Mouse (Mus musculus) right cerebral cortex, adult 2 months (tissue): Measurements from ENCODE around the gene Snrpb2.

Experiments used
- DNase-seq, 2 experiments: peaks; one replicate each; pipeline ENCODE4 v3.0.0; 2021 to 2022; ENCODE audit warnings: low spot score in 2 of 2

The Snrpb2 gene

DNA sequence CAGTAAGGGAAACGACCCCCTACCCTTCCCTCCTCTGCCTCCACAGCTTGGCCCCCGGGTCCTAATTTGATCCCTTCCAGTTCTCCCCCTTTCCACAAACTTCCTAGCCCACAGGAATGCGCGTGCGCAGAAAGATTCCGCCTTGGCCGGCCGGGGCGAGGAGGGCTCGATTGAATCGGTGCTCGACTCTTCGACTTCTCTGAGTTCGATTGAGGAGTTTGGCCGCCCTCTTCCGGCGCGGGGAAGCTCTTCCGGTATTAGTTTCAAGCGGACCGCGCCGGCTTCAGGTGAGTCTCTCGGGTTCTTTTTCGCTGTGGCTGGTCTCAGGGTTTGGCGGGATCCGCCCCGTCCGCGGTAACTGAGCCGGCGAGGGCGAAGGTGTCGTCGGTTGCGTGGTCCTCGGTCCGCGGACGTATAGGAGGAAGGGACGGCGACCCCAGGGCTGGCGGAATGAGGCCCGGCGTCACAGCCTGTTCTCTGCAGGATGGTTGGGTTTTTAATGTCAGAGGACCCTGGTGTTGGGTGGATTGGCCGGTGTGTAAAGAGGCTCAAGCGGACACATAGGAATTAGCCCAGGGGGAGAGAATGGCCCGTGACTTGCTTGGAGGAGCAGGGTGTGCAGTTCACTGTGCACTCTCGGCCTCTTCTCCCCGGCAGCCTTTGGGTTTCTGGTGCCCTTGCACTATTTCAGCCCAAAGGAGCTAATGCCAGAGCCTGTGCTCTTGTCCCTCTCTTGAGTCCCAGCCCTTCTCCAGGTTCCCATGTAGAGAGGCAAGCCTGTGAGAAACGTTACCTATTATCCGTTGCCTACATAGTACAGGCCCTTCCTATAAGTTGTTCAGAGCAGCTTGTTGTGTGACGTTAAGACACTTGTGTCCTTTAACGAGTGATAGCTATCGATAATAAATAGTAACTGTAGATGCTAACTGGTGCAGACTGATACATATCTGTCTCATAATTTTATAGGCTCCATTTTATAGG, at the start of gene Snrpb2:
Snrpb2 (plus strand) TSS at position 228 of the 981 bp plus-strand sequence.
- peak; percentile 88 to 89 for DNase-seq

DNA sequence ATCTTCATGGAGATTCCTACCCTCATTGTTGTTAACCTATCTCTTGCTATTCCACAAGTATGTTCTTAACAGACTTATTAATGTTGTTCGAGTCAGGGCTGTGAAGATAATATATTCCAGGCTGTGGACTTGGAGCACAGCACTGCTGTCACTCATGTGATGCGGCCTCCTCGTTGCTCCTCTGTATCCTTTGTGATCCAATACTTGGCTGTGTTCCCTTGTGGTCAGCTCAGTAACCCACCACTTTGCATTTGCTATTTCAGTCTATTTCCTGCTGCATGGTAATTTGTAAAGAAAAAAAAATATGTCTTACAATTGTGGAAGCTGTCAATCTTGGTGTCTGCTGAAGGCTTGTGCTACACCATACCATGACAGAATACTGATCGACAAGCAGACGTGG, 49.8 kb upstream of the Snrpb2 start:
- DNase-seq = no peak

DNA sequence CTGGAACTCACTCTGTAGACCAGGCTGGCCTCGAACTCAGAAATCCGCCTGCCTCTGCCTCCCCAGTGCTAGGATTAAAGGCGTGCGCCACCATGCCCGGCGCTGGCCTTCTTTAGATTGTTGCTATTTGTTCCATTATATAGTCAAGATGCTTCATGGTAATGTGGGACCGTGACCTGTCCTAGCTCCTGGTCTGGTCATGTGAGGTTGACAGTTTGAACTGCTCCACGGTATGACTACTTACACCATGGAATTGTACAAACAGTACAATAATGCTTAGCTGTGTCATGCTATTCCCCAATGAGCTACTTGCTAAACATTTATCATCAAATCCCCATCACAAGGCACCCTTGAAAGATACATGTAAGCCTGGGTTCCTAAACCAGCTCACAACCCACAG, 44.8 kb upstream of the Snrpb2 start:
- no peak for DNase-seq

DNA sequence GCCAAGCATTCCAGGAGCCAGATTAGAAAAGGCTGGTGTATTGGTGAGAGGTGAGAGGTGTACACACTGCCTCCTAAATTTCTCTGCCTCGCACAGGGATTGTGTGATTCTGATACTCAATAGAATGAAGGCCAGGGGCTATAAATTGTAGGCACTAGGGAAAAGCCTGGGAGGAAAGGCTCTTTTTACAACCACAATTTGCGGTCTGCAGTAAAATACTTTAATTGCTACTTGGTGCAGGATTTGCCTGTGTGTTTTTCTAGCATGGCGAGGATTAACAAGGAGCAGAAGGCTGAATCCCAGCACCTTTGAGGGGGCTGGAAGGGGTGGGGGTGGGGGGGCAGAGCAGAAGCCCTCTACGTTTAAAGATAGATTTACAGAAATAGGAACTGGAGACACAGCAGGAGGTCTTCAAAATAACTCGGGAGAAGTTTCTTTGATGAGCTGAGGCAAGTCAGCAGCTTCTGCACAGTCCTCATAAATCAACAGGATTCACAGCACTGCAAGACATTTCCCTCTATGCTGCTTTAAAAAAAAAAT, 44.2 kb upstream of the Snrpb2 start:
- no peak for DNase-seq

DNA sequence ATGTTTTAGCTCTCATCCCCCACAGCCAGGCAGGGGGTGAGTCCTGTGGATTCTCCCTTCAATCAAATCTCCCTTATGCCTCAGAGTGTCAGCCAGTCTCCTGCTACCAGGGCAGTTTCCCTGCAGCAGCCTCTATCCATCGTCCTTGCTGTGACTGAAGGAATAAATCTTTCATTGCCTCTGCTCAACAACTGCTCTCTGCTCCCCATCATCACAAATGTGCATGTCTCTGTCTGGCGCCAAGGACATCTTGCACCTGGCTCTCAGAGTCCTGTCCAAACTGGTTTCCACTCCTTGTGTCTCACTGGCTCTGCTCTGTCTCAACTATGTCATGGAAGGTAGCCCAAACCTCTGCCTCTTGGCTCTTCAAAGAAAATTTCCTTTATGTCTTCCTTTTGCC, 43.1 kb upstream of the Snrpb2 start:
- no peak for DNase-seq

DNA sequence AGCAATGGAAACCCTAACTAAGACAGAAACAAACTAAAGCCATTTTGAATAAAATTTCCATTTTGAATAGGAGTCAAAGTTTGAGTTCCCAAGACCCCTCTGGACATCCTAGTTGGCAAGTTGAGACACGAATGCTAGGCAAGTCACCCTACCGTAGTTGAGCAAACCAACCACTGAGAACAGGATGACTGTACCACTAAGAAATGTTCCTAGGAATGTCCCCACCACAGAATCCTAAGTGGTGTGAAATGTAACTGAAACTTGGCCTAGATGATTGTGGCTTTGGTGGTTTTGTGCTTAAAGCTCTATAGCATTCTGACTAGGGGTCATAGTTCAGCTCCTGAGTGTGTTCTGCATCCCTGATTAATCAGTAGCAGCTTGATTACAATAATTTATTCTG, 39.5 kb upstream of the Snrpb2 start:
- no peak for DNase-seq

DNA sequence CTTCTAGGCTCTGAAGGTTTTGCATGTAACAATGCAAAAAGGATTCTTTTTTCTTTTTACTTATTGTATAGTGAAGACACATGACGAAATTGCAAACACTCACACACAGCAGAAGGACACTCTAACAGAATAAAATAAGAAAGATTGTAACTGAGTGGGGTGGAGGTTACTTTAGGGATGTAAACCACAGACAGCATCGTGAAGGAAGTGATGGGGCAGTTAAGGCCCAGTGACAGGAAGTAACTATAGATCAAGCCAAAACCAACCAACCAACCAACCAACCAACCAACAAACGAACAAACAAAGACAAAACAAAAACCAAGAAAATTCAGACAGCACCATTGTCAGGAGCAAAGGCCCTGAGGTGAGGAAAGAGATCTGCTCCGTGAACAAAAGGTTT, 38.6 kb upstream of the Snrpb2 start:
- DNase-seq = no peak

DNA sequence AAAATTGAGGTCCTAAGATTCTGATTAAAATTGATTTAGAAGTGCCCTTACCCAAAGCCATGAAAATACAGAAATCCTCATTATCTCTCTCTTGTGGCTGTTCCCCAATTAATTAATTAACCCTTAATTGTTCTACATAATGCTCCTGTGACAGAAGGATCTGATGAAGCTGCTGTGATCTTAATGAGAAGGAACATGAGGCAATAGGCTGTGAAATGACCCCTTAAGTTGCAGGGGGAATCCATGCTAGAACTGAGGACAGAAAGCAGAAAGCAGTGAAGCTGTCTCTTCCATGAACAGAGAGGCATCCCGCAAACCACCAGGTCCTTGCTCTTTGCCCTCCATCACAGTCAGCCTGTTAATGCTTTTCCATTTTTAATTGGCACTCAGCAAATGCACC, 31.6 kb upstream of the Snrpb2 start:
- DNase-seq = no peak

DNA sequence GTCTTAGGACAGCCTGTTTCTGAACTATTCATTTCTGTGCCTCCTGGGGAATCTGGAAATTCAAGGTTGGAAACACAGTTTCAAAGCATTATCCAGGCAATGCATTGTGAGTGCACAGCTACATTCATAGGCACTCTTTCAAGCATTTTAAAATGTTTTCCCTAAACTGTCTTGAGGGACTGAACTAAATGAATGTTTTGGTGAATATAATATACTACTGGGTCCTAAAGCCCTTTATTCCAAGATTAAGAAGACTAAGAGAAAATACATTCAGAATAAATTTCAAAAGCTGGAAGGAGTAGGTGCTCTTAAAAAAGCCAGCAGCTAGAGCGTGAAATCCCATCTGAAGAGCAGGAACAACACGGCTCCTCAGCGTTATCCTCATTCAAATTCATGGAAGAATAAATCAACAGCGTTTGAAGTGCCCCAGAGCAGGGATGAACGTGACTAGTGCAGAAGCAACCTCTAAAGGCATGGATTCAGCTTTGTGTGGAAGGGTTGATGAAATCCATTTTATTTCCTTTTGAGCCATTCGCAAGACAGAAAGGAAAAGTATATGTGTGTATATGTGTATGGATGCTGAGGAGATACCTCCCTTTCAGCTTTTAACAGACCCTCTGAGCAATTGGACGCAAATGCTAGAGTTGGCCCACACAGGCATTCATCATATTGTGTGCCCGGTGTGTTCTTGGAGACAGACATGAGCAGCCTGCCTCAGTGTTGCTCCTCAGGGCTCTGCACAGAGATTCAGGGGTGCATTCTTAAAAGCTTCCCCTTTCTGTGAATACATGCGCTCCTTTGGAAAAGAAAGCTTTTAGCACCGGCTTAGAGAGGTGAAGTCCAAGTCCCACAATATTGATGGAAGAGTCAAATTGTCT, 30.2 kb upstream of the Snrpb2 start:
- peak in 1 of 2 experiments; percentile 8 for DNase-seq

DNA sequence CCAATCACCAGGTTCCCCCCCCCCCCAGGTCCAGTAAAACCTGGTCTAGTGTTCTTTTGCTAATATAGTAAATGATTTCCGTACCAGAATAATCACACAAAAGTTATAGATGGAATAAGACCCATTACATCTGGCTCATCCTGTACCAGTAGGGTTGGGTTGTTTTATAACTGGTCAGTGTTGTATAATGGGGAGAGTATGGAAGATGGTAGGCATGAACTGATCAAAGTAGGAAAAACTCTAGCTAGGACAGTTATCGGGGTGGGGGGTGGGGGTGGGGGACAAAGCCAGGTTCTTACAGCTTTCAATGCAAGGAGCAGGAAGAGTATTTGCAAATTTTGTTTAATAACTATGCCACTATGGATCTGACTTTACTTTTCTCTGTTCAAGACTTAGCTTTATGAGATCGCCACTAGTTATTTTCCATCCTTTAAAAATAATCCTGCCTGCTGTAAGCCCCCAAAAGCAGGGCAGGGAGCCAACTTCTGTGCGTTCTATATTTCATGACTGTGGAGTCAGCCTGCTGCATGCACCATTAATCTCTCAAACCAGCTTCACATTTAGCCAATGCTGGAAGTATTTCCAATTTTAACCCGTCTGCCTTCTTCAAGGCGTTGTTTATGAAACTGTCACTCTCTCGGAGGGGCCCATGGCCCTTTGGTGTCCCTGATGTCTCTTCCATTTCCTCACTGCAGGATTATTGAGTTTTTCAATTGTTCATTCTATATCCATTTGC, 28.3 kb upstream of the Snrpb2 start:
- DNase-seq = peak; percentile 44 to 58

DNA sequence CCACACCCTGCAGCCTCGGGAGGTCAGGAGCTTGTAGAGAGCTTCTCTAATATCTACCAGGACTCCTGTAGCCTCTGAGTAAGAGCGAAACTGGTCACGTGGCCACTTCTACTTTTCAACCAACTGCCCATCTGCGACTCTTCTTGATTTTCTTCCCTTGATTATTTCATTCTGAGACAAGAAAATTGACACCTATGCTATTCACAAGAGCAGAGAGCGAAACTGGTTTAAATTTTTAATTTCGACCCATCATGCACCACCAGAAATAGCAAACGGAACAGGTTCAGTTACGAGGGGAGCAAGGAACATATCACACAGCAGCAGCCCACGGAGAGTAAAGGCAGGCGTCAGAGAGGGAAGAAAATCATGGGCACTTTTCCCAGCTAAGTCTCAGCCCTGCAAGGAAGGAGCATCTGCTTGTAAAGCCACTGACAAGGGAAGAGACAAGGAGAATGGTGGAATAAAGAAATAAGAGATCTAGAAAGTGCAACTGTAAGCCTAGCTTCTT, 27.7 kb upstream of the Snrpb2 start:
- peak; percentile 42 to 44 for DNase-seq

DNA sequence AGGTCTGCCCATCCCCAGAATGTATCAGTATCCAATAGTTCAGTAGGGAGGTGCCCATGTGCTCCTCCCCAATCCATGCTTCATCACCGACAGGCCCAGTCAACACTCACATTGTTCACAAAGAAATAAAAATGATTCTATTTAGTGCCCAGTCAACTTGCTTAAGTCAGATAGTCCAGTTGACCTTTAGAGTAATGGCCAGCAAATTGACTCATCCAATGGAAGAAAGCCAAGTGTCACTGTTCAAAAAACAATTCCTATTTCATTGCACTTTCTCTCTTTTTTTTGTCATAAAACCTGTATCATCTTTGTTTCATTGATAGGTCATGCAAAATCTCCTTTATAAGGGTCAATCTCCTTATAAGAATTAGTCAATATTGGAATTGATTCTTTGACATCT, 21.2 kb upstream of the Snrpb2 start:
- no peak for DNase-seq

DNA sequence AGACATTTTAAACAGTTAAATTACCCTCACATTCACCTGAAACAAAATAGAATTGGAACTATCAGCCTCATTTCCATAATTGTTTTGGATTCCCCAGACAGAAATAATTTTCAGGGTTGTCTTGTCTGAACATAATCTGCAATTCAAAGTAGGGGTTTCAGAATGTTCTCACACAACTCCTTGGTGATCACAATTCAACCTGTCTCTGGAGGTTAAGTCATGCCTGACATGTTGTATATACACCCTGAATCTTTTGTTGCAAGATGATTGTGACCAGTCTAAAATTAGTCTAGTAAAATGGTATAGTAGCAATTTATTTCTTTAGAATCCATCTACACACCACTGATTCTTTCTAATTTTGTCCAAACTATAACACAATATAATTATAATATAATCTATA, 7.6 kb upstream of the Snrpb2 start:
- DNase-seq = no peak

DNA sequence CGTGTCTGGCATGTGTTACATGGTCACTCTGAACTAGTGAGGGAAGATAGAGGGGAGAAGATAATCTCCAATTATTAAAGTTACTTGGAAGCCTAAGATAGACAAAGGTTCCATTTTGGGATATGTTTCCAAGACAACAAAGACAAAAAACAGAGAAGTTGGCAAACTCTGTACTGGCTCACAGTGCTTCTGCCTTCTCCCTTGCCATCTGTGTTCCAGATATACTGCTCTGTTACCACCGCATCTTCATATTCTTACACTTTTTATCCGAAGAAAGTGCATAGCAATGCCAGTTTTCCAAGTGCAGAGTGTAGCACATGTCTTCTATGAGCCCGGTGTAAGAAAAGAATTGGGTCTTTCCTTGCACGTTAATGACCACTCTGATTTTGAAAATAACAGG, 6.1 kb upstream of the Snrpb2 start:
- peak; percentile 25 to 33 for DNase-seq

DNA sequence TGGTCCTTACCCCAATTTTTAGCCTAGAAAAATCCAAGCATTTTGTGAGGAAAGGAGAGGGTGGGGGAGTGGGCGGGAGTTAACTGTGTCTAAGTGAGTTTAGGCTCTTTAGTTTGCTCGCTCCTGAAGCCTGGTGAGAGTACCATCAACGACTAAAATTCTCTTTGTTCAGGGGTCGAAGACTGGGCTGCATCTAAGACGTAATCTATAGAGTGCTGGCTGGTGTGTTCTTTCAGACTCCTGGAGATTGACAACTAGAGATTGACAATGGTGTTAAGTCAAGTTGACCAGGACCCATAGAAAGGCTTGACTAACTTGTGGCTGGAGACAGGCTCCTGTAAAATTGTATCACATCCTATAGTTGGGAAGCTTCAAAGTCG, 417 bp upstream of the Snrpb2 start:
- DNase-seq = no peak

DNA sequence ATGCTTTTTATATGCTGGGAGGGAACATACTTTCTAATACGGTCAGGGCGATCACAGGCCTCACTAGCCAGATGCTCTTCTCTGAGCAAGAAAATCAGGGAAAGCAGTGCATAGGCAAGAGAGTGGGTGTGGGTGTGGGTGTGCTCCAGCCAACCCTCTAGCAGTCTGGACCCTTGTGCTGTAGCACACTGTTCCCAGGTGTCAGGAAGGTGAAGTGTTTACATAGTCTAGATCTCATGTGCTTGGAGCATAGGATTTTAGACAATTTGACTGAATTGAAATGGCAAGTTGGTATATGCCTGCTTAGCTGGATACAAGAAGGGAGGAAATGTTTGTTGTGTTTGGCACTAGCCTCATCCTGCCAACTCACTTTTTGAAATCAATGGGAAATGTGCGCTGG, 3.1 kb downstream of the Snrpb2 start:
- DNase-seq = no peak

DNA sequence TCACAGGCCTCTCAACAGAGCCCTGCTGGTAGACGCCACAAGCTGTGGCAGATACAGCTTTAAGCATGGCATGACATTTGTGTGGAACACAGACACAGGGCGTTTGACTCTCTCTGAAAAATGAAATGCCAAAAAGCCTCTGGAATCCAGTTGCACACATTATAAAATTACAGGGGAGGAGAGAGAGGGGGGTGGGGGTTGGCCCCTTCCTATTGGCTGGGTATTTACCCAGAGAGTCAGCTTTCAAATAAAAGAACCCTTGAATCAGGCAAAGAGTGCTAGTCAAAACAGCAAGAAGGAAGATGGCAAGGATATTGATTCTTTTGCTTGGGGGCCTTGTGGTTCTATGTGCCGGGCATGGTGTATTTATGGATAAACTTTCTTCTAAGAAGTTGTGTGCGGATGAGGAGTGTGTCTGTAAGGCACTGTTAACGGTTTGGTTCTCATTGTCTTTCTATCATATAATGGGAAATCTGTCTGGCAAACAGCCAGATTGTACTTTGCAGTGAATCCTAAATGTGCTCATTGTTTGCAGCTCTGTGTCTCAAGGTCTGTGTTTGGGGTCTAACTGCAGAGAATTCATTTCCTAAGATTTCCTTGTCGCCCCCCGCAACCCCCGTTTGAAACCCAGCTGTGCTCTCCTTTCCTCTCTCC, 15.5 kb downstream of the Snrpb2 start, which contains the start of gene Otor:
Otor (plus strand) TSS at position 276 of the 654 bp plus-strand sequence.
- no peak for DNase-seq

DNA sequence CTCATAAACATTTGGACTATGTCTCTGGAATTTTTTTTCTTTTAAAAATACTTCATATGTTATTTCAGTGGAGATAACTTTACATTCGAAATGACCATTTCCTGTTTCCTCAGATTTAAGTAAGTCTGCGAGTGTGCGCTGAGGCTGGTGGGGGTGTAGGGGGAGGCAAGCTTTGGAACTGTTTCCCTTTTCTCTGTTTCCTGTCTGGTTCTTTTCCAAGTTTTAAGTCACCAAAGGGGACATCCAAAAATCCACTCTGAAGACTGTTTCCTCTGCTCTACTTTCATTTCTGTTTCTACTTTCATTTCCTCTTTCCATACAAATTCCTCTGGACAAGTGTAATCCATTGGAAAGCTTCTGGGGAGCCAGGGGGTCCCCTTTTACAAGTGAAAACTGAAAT, 18.9 kb downstream of the Snrpb2 start:
- no peak for DNase-seq

DNA sequence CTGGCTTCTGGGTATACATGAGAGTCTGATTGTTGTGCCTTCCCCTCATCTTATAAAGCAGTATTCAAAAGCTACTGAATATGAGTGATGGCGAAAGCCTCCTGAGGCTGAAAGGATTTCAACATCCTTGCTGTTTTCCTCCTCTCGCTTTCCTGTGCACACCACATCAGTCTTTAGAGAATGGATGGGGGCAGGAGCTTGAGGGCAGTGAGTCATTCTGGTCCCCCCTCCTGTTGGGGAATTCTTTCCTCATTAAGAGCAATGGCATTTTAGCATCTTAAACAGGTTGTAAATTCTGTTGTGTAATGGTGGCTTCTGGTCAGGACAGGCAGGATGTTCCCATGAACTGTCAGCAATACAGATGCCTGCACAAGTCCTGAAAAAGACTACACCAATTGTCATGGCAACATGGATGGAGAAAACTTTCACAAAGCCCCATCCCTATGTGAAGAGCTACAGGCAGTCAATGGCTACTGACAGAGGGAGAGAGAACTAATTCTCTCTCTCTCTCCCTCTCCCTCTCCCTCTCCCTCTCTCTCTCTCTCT, 22.1 kb downstream of the Snrpb2 start:
- DNase-seq = no peak

DNA sequence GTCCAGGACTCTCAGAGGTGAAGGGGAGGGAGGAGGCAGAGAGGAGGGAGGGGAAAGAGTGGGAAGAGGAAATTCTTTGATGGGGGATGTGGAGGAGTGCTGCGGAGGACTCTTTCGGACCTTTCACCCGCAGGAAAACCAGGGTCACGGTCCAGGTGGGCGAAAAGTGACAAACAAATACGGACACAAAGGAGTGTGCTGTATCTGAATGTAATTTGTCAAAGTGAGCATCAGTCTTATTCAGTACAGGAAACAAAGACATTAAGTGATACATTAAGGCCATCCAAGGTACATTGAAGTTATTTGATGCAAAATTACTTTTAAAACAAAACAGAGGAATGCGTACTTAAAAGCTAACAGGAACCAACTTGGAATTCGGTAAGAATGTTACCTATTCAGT, 27.0 kb downstream of the Snrpb2 start:
- no peak for DNase-seq

DNA sequence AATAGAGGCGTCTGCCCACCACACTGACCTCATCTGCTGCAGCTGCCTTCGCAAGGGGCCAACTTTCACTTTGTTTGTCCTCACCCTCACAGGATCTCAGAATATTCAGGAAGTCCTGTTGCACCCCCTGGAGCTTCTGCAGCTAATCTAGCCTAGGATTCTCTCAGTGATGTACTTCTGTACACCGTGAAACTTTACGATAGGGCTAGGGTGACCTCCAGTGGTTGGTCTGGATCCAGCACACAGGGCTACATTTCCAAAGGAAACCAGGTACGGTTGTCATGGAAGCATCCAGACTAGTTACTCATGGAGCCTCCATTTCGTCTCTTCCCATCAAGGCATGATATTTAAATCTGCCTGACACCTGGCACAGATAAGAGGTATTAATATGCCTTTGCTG, 30.9 kb downstream of the Snrpb2 start:
- peak; percentile 89 to 92 for DNase-seq
